Mouse (Mus musculus): ENCODE measurements at regions not wholly inside any gene's neighbourhood (a gene's known extent, or its start where the extent isn't known, plus 50 kb on each side); places are given as distances from the start of the nearest gene placed in this dataset.
A peak's percentile ranks its signal among the peaks of the same experiment; 100 is the strongest.

GRCm38 (mm10) chr17:59521107-59521506 is 507.9 kb upstream of the Nudt12 start:
- no peak for DNase-seq (ENCODE audit: low read depth)
- TF ChIP-seq POLR2A (IDR thresholded peaks at IDR 0.05; ENCODE audit: borderline replicate concordance, extremely low read depth, insufficient read depth, insufficient read length, poor library complexity, severe bottlenecking) (no peak), CTCF (IDR thresholded peaks at IDR 0.05; ENCODE audit: borderline replicate concordance, extremely low read depth, insufficient read depth, insufficient read length) (no peak)

- TF ChIP-seq POLR2A (IDR thresholded peaks at IDR 0.05; ENCODE audit: borderline replicate concordance, extremely low read depth, insufficient read depth, insufficient read length, poor library complexity, severe bottlenecking) (no peak), CTCF (IDR thresholded peaks at IDR 0.05; ENCODE audit: borderline replicate concordance, extremely low read depth, insufficient read depth, insufficient read length) (no peak)
- DNase-seq (ENCODE audit: low read depth), result peak; percentile 5
Measured at GRCm38 (mm10) chr17:59488354-59488753, 475.2 kb upstream of the Nudt12 start.
